Mouse (Mus musculus) gastrocnemius, postnatal 25 days (tissue): ENCODE measurements at regions not wholly inside any gene's neighbourhood (a gene's known extent, or its start where the extent isn't known, plus 50 kb on each side); places are given as distances from the start of the nearest gene placed in this dataset.

Source experiments
- DNase-seq: peaks from one replicate; pipeline ENCODE4 v3.0.0; 2022

- no peak for DNase-seq
Measured at GRCm38 (mm10) chr16:21362663-21363367, 60.1 kb upstream of the Vps8 start.

- DNase-seq: no peak
Measured at GRCm38 (mm10) chr16:21364885-21365284, 58.0 kb upstream of the Vps8 start.

GRCm38 (mm10) chr16:21367449-21367848, 55.5 kb upstream of the Vps8 start:
- DNase-seq: no peak

- DNase-seq: no peak
Measured at GRCm38 (mm10) chr16:21368821-21369220, 54.1 kb upstream of the Vps8 start.

GRCm38 (mm10) chr16:21369569-21370512, 53.1 kb upstream of the Vps8 start:
- DNase-seq: no peak
